Mouse (Mus musculus) liver, embryonic 14.5 days (tissue): ENCODE data around the gene Cldn1. TPM values are rescaled to one million over a fixed set of nuclear protein-coding genes. Genes with fewer than 3 reads are reported as not detected.

Experiments
- ATAC-seq: fragments of 200-750 bp; cut with Nextera tagmentation; 2 replicates; pipeline ENCODE4 v1.8.0; 2017; ENCODE audit warnings: moderate number of reproducible peaks, mild to moderate bottlenecking, moderate library complexity; ENCODE audit not compliant: insufficient read depth
- DNase-seq, 3 experiments: peaks; one replicate each; pipeline ENCODE4 v3.0.0-alpha.2; 2012 to 2013; ENCODE audit warnings: low read depth in 3 of 3, low spot score in 3 of 3
- H3K27ac ChIP-seq: fragments of 300-500 bp; sonication (generic); 2 replicates; pipeline ENCODE4 v1.5.1; 2014; ENCODE audit warnings: moderate library complexity, mild to moderate bottlenecking, control low read depth, inconsistent platforms
- H3K27me3 ChIP-seq: fragments of 300-500 bp; sonication (generic); 2 replicates; pipeline ENCODE4 v1.6.1; 2014; ENCODE audit warnings: mild to moderate bottlenecking, low read length, moderate library complexity; ENCODE audit not compliant: control insufficient read depth, insufficient read depth
- H3K36me3 ChIP-seq: fragments of 300-500 bp; sonication (generic); replicated peaks from 2 replicates; pipeline ENCODE4 v1.6.1; 2014; ENCODE audit warnings: low read depth; ENCODE audit not compliant: control insufficient read depth, insufficient read depth
- H3K4me1 ChIP-seq, 2 experiments: fragments of 200-500 bp in 1 of 2; fragments of 300-500 bp in 1 of 2; sonication (generic) in 1 of 2; replicated peaks; 2 replicates each; pipeline ENCODE4 v1.6.1; 2012 to 2014; ENCODE audit warnings: antibody characterized with exemption in 1 of 2, inconsistent platforms in 1 of 2, low read length in 1 of 2; ENCODE audit not compliant: control insufficient read depth in 2 of 2, insufficient read depth in 2 of 2
- H3K4me2 ChIP-seq: fragments of 300-500 bp; sonication (generic); 2 replicates; pipeline ENCODE4 v1.6.1; 2014; ENCODE audit warnings: low read depth, mild to moderate bottlenecking, control low read depth, moderate library complexity
- H3K4me3 ChIP-seq, 2 experiments: fragments of 200-500 bp in 1 of 2; fragments of 300-500 bp in 1 of 2; sonication (generic) in 1 of 2; 2 replicates each; pipeline ENCODE4 v1.5.1; 2012 to 2014; ENCODE audit warnings: low read depth in 2 of 2, low read length in 2 of 2, mild to moderate bottlenecking in 2 of 2, control low read depth in 1 of 2, inconsistent platforms in 1 of 2, moderate library complexity in 1 of 2; ENCODE audit not compliant: insufficient read depth in 1 of 2
- H3K9ac ChIP-seq: fragments of 300-500 bp; sonication (generic); replicated peaks from 2 replicates; pipeline ENCODE4 v1.6.1; 2014; ENCODE audit warnings: mild to moderate bottlenecking, control low read depth, moderate library complexity
- H3K9me3 ChIP-seq: fragments of 300-500 bp; sonication (generic); 2 replicates; pipeline ENCODE4 v1.6.1; 2016; ENCODE audit warnings: low read length, mixed read lengths; ENCODE audit not compliant: control insufficient read depth
- CTCF ChIP-seq: IDR thresholded peaks from 2 replicates; pipeline ENCODE4 v1.5.1; 2016; ENCODE audit warnings: antibody characterized with exemption, low read depth, control low read depth
- EP300 ChIP-seq: IDR thresholded peaks from 2 replicates; pipeline ENCODE4 v1.6.1; 2016; ENCODE audit warnings: antibody characterized with exemption, low read depth
- WGBS: fragments of 180-500 bp; shearing (Covaris S2); extraction: QIAGEN DNeasy Blood & Tissue Kit; methylation state at CpG from one replicate; pipeline ENCODE4 v1.1.7; 2014; ENCODE audit not compliant: insufficient replicate concordance; 5-methylcytosine and 5-hydroxymethylcytosine counted together
- polyA plus RNA-seq, 2 experiments: library from polyadenylated mRNA; depleted of rRNA in 1 of 2; stranded (reverse) in 1 of 2; unstranded in 1 of 2; fragments of >200 nt; fragmentation: Nextera tagmentation in 1 of 2; extraction: Ambion mirVana in 1 of 2; gene quantifications; 2 replicates each; pipeline versions ENCODE4 v1.2.1 to v1.2.3; 2012 to 2014

The Cldn1 gene
- polyA plus RNA-seq (2012; rRNA removed) (16.7 and 17.5 TPM in 2 replicates), polyA plus RNA-seq (2014; fragmentation: Nextera tagmentation; extraction: Ambion mirVana) (32.6 and 35.5 TPM in 2 replicates)

- WGBS = 7% methylated on average over 33 of the region's 33 CpGs
- Histone ChIP-seq H3K9ac (peak within 1 kb of the TSS; percentile 18; the same call in 1 of the 2 replicates), H3K36me3 (no peaks in the 10 kb centered on the region), H3K4me2 (peak within 1 kb of the TSS; percentile 48; the same call in 1 of the 2 replicates), H3K27me3 (no peaks in the 10 kb centered on the region), H3K27ac (no peak within 1 kb of the TSS), H3K4me1 (no peaks in the 10 kb centered on the region), H3K9me3 (no peaks in the 10 kb centered on the region), H3K4me3 (peak within 1 kb of the TSS; percentile 28 to 37)
- TF ChIP-seq EP300 (no peak), CTCF (peak; percentile 91)
- DNase-seq = no peak
- ATAC-seq = peak; percentile 55
These were observed at the start of gene Cldn1 for GRCm38 (mm10) chr16:26371325-26372053. Cldn1 (minus strand) TSS chr16:26371841.

GRCm38 (mm10) chr16:26418616-26419015, 47.0 kb upstream of the Cldn1 start:
- Histone ChIP-seq H3K27me3 (no peaks in the 10 kb centered on the region), H3K36me3 (no peaks in the 10 kb centered on the region), H3K9ac (no peak overlapping the region), H3K4me1 (no peaks in the 10 kb centered on the region), H3K4me3 (no peak overlapping the region), H3K9me3 (no peaks in the 10 kb centered on the region), H3K27ac (no peak overlapping the region), H3K4me2 (no peak overlapping the region)
- ATAC-seq (no peak), DNase-seq (no peak)
- WGBS = 58% methylated on average over 3 of the region's 3 CpGs
- TF ChIP-seq EP300 (no peak), CTCF (no peak)

- Histone ChIP-seq H3K36me3 (no peaks in the 10 kb centered on the region), H3K4me1 (no peaks in the 10 kb centered on the region), H3K4me2 (no peak overlapping the region), H3K27me3 (no peaks in the 10 kb centered on the region), H3K9me3 (no peaks in the 10 kb centered on the region), H3K27ac (no peak overlapping the region), H3K9ac (no peak overlapping the region), H3K4me3 (no peak overlapping the region)
- TF ChIP-seq CTCF (no peak), EP300 (no peak)
- ATAC-seq = no peak
- 24% methylated on average over 1 of the region's 1 CpGs for WGBS
- DNase-seq = no peak
These were observed 32.4 kb upstream of the Cldn1 start for GRCm38 (mm10) chr16:26404070-26404469.

GRCm38 (mm10) chr16:26400971-26401370, 29.3 kb upstream of the Cldn1 start:
- Histone ChIP-seq H3K27ac (no peak overlapping the region), H3K4me3 (no peak overlapping the region), H3K4me1 (no peaks in the 10 kb centered on the region), H3K9me3 (no peaks in the 10 kb centered on the region), H3K9ac (no peak overlapping the region), H3K36me3 (no peaks in the 10 kb centered on the region), H3K27me3 (no peaks in the 10 kb centered on the region), H3K4me2 (no peak overlapping the region)
- 29% methylated on average over 3 of the region's 3 CpGs for WGBS
- ATAC-seq = no peak
- DNase-seq = no peak
- TF ChIP-seq EP300 (no peak), CTCF (no peak)

- TF ChIP-seq CTCF (no peak), EP300 (no peak)
- Histone ChIP-seq H3K9me3 (no peaks in the 10 kb centered on the region), H3K4me1 (no peaks in the 10 kb centered on the region), H3K27ac (no peak overlapping the region), H3K36me3 (no peaks in the 10 kb centered on the region), H3K4me3 (no peak overlapping the region), H3K27me3 (no peaks in the 10 kb centered on the region), H3K9ac (no peak overlapping the region), H3K4me2 (no peak overlapping the region)
- ATAC-seq = no peak
- 51% methylated on average over 4 of the region's 4 CpGs for WGBS
- DNase-seq = no peak
These were observed 28.9 kb upstream of the Cldn1 start for GRCm38 (mm10) chr16:26400549-26400948.
